20 mouse cellular contexts compared by ENCODE assay signal in the genomic region with DNA sequence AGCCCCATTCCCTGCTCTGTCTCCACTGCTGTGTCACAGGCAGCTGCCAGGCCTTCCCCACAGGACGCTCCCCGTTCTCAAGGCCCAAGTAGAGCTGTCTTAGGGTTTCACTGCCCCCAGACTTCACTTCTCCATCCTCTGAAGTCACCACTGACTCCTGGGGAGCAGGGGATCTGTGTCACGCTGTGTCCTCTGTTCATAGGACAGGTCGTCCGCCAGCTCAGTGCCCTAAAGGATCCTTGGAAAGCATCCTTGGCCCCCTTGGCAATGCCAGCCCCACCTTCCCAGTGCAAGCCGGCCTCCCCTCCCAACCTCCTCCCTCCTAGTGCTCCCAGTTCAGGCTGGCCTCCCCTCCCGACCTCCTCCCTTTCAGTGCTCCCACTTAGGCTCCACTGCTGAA. TPM values are rescaled to one million over a fixed set of nuclear protein-coding genes. Genes with fewer than 3 reads are reported as not detected.
"Had no signal": no experiment of that assay in that cellular context is flagged by ENCODE, and none has a peak within 500 bp of the region (broad histone marks: within the 10 kb centered on the region; RNA-seq: fewer than 3 reads in every experiment).

No protein-coding gene starts in this region.

- H3K9me3 ChIP-seq: liver, embryonic 15.5 days; lung, embryonic 15.5 days; megakaryocyte, embryonic 14.5 days; midbrain, embryonic 12.5 days; midbrain, embryonic 15.5 days; neural tube, embryonic 12.5 days; stomach, embryonic 15.5 days had no signal

- H3K27ac ChIP-seq: liver, embryonic 15.5 days; lung, embryonic 15.5 days; macrophage; midbrain, embryonic 12.5 days; midbrain, embryonic 15.5 days; neural tube, embryonic 12.5 days; stomach, embryonic 15.5 days; stomach, postnatal 0 days had no signal

- DNase-seq: lung, adult 2 months; lung, postnatal 14 days; lung, postnatal 36 days; right cerebral cortex, postnatal 14 days; thymus, adult 2 months; thymus, postnatal 25 days; thymus, postnatal 4 days had no signal

- ATAC-seq: liver, postnatal 0 days; lung, postnatal 0 days had no signal

- H3K4me2 ChIP-seq: liver, embryonic 15.5 days; lung, embryonic 15.5 days; midbrain, embryonic 12.5 days; midbrain, embryonic 15.5 days; neural tube, embryonic 12.5 days; stomach, embryonic 15.5 days had no signal

- H3K4me1 ChIP-seq: midbrain, embryonic 12.5 days; midbrain, embryonic 15.5 days; neural tube, embryonic 12.5 days; stomach, embryonic 15.5 days had no signal

- H3K4me3 ChIP-seq: liver, embryonic 15.5 days; lung, embryonic 15.5 days; megakaryocyte, embryonic 14.5 days; midbrain, embryonic 12.5 days; midbrain, embryonic 15.5 days; neural tube, embryonic 12.5 days; stomach, embryonic 15.5 days had no signal

- H3K9ac ChIP-seq: liver, embryonic 15.5 days; liver, postnatal 0 days; lung, embryonic 15.5 days; midbrain, embryonic 12.5 days; midbrain, embryonic 15.5 days; neural tube, embryonic 12.5 days; stomach, embryonic 15.5 days had no signal

- H3K27me3 ChIP-seq: liver, embryonic 15.5 days; lung, embryonic 15.5 days; megakaryocyte, embryonic 14.5 days; midbrain, embryonic 12.5 days; midbrain, embryonic 15.5 days; neural tube, embryonic 12.5 days; stomach, embryonic 15.5 days had no signal

RNA-seq across cellular contexts. Expression of gene Fam228a, which starts 28.3 kb away (rescaled TPM):
- total RNA-seq: monocyte, adult 5-6 weeks had no signal
- polyA plus RNA-seq: lung, adult 2 months; macrophage had no signal

RNA-seq across cellular contexts. Expression of gene Pfn4, which starts 58.9 kb away (rescaled TPM):
- total RNA-seq: monocyte, adult 5-6 weeks; neutrophil, adult 5-6 weeks had no signal
- polyA plus RNA-seq: macrophage had no signal
